Mouse (Mus musculus) E14TG2a.4 (cell line): ENCODE measurements around the gene Mast3.

Experiments
- CTCF ChIP-seq: conservative IDR thresholded peaks from 2 replicates; pipeline ENCODE4 v1.5.1; 2014; ENCODE audit warnings: low read length
- NANOG ChIP-seq: IDR thresholded peaks from 2 replicates; pipeline ENCODE4 v1.6.1; 2014; ENCODE audit warnings: borderline replicate concordance, low read length, mixed read lengths
- POU5F1 ChIP-seq: IDR thresholded peaks from 2 replicates; pipeline ENCODE4 v1.6.1; 2014; ENCODE audit warnings: low read length, borderline replicate concordance

DNA sequence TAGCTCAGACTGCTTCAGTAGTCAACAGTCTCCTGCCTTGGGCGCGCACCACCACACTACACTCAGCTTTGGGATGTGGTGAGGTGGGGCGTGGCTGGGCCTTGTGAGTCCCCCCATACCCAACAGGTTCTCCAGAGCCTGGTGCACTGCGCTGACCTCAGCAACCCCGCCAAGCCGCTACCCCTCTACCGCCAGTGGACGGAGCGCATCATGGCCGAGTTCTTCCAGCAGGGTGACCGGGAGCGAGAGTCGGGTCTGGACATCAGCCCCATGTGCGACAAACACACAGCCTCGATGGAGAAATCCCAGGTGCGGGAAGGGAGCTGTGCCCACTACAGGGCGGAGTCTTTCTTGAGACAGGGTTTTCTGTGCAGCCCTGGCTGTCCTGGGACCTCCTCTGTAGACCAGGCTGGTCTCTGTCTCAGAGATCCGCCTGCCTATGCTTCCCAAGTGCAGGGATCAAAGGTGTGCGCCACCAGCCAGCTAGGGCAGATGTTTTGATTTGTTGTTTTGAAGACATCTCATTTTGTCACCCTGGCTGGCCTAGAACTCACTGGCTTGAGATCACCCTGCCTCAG, 55.7 kb downstream of the Mast3 start:
- no peak for TF ChIP-seq CTCF
- no peak for TF ChIP-seq POU5F1
- TF ChIP-seq NANOG = no peak
